Mouse (Mus musculus) bone marrow macrophage, adult 2 months (primary cell): ENCODE measurements around the gene Acer1.

Experiments used
- CTCF ChIP-seq: IDR thresholded peaks from 2 replicates; pipeline ENCODE4 v1.5.1; 2012; ENCODE audit warnings: low read depth, mild to moderate bottlenecking, low read length, moderate library complexity
- POLR2A ChIP-seq: IDR thresholded peaks from 2 replicates; pipeline ENCODE4 v1.6.1; 2012; ENCODE audit warnings: mild to moderate bottlenecking, low read depth, low read length, borderline replicate concordance

DNA sequence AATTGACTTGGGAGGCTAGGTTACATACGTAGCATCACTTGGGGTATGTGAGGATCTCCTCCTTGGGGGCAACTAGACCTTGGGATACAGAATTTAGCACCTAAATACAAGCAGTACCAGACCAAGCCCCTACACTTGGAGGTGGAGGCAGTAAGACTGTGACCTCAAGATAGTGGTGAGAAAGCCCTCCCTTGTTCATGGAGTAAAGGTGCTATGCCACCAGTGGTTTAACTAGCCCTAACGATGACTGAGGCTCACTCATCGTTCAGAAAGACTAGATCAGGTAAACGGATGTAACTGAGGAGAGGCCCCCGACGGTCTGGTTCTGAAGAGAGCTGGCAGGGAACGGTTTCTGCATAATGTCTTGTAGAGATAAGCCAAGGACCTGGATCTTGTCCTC, 45.2 kb downstream of the Acer1 start:
- no peak for TF ChIP-seq CTCF
- TF ChIP-seq POLR2A = no peak
